Mouse (Mus musculus) neural tube, embryonic 15.5 days (tissue): ENCODE results near the gene Zcchc9. TPM values are rescaled to one million over a fixed set of nuclear protein-coding genes. Genes with fewer than 3 reads are reported as not detected.

Experiments used
- ATAC-seq: fragments of 200-750 bp; cut with Nextera tagmentation; 2 replicates; pipeline ENCODE4 v1.8.0; 2017; ENCODE audit warnings: mild to moderate bottlenecking, moderate TSS enrichment, moderate library complexity; ENCODE audit not compliant: low FRiP score
- H3K27ac ChIP-seq: fragments of 300-500 bp; sonication (generic); replicated peaks from 2 replicates; pipeline ENCODE4 v1.5.1; 2015; ENCODE audit warnings: mild to moderate bottlenecking, inconsistent platforms
- H3K27me3 ChIP-seq: fragments of 300-500 bp; sonication (generic); replicated peaks from 2 replicates; pipeline ENCODE4 v1.6.1; 2015; ENCODE audit warnings: inconsistent platforms
- H3K36me3 ChIP-seq: fragments of 300-500 bp; sonication (generic); 2 replicates; pipeline ENCODE4 v1.6.1; 2015; ENCODE audit warnings: inconsistent platforms
- H3K4me1 ChIP-seq: fragments of 300-500 bp; sonication (generic); 2 replicates; pipeline ENCODE4 v1.6.1; 2015; ENCODE audit warnings: inconsistent platforms
- H3K4me2 ChIP-seq: fragments of 300-500 bp; sonication (generic); 2 replicates; pipeline ENCODE4 v1.6.1; 2015; ENCODE audit warnings: inconsistent platforms, mild to moderate bottlenecking, moderate library complexity
- H3K4me3 ChIP-seq: fragments of 300-500 bp; sonication (generic); replicated peaks from 2 replicates; pipeline ENCODE4 v1.5.1; 2015; ENCODE audit warnings: mild to moderate bottlenecking, inconsistent platforms
- H3K9ac ChIP-seq: fragments of 300-500 bp; sonication (generic); replicated peaks from 2 replicates; pipeline ENCODE4 v1.6.1; 2015; ENCODE audit warnings: mild to moderate bottlenecking, inconsistent platforms
- H3K9me3 ChIP-seq: fragments of 300-500 bp; sonication (generic); replicated peaks from 2 replicates; pipeline ENCODE4 v1.6.1; 2016; ENCODE audit warnings: inconsistent platforms
- WGBS: fragments of 180-500 bp; shearing (Covaris S2); methylation state at CpG from one replicate; pipeline ENCODE4 v1.1.7; 2015; ENCODE audit warnings: mixed read lengths; 5-methylcytosine and 5-hydroxymethylcytosine counted together
- microRNA-seq: library from miRNA; unstranded; fragments of <30 nt; microRNA quantifications from one replicate; pipeline ENCODE4, GENCODE M21; 2017
- polyA plus RNA-seq: library from polyadenylated mRNA; unstranded; fragments of >200 nt; fragmentation: Nextera tagmentation; extraction: Ambion mirVana; gene quantifications from 2 replicates; pipeline ENCODE4 v1.2.1, GENCODE M21; 2015

Zcchc9 gene
- polyA plus RNA-seq, 1 experiment from 2014 or later, result 18.7 TPM

GRCm38 (mm10) chr13:91759791-91760190, 47.7 kb downstream of the Zcchc9 start:
- Histone ChIP-seq H3K4me3 (no peak overlapping the region), H3K27me3 (no peaks in the 10 kb centered on the region), H3K9me3 (no peaks in the 10 kb centered on the region), H3K27ac (no peak overlapping the region), H3K4me1 (no peaks in the 10 kb centered on the region), H3K36me3 (no peaks in the 10 kb centered on the region), H3K4me2 (no peak overlapping the region), H3K9ac (no peak overlapping the region)
- ATAC-seq, result no peak
- WGBS, result 79% methylated on average over 8 of the region's 8 CpGs

DNA sequence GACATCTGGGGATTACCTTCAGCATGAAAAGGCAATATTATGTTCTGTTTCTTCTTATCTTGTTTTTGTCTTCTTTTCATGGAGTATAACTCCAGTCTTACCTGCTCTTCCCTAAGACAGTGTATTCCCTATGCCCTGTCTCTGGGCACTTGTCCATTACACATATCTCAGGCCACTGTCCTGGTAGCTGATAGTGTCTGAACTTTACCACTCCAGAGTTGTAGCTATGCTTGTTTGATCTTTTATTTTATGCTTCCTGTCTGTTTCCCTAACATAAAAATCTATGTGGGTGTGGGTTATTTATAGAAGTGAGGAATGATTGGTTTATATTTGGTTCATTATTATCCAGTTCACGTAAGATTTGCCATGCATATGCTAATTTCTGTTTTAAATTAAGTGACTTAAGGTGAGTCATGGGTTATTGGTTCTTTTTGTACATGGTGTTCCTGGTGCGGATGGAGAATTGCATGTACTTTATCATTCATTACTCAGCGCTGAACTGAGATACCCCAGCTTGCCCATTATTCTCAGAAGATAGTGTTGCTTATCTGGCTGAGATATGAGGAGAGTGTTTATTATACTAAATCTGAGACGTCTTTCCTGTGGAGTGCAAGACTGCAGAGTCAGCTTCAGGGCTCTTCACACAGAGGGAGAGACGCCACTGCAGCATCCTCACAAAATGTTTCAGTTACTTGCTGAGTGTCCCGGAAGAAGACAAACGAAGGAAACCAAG, 49.0 kb downstream of the Zcchc9 start:
- H3K9ac ChIP-seq, result no peak overlapping the region
- H3K4me2 ChIP-seq, result no peak overlapping the region
- WGBS, result 79% methylated on average over 7 of the region's 7 CpGs
- no peak overlapping the region for H3K27ac ChIP-seq
- no peaks in the 10 kb centered on the region for H3K27me3 ChIP-seq
- H3K36me3 ChIP-seq, result no peaks in the 10 kb centered on the region
- H3K9me3 ChIP-seq, result no peaks in the 10 kb centered on the region
- no peak for ATAC-seq
- no peaks in the 10 kb centered on the region for H3K4me1 ChIP-seq
- H3K4me3 ChIP-seq, result no peak overlapping the region

DNA sequence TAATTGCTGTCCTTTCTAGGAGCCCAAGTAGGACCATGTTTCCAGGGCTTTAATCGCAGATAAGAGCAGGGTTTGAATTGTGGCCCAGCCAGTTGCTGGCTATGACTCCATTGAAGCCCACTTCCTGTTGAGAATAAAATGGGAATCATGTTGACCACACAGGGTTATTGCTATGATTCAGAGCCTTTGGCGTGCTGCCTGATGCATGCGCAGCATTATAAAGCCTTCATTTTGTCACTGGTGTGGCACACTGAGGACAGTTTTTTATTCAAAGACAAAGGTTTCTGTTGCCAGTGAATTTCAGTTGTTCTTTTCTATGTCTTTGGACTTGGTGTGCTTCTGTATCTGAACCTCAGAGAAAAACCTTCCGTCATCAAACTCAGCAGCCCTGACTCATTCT, 51.3 kb downstream of the Zcchc9 start:
- Histone ChIP-seq H3K4me2 (no peak overlapping the region), H3K36me3 (no peaks in the 10 kb centered on the region), H3K9me3 (no peaks in the 10 kb centered on the region), H3K4me1 (no peaks in the 10 kb centered on the region), H3K4me3 (no peak overlapping the region), H3K9ac (no peak overlapping the region), H3K27me3 (no peaks in the 10 kb centered on the region), H3K27ac (no peak overlapping the region)
- ATAC-seq, result no peak
- 83% methylated on average over 4 of the region's 4 CpGs for WGBS

- Histone ChIP-seq H3K36me3 (no peaks in the 10 kb centered on the region), H3K9ac (no peak overlapping the region), H3K4me1 (no peaks in the 10 kb centered on the region), H3K4me2 (no peak overlapping the region), H3K4me3 (no peak overlapping the region), H3K27ac (no peak overlapping the region), H3K9me3 (no peaks in the 10 kb centered on the region), H3K27me3 (no peaks in the 10 kb centered on the region)
- no peak for ATAC-seq
Measured at GRCm38 (mm10) chr13:91754762-91755161, 52.7 kb downstream of the Zcchc9 start.

DNA sequence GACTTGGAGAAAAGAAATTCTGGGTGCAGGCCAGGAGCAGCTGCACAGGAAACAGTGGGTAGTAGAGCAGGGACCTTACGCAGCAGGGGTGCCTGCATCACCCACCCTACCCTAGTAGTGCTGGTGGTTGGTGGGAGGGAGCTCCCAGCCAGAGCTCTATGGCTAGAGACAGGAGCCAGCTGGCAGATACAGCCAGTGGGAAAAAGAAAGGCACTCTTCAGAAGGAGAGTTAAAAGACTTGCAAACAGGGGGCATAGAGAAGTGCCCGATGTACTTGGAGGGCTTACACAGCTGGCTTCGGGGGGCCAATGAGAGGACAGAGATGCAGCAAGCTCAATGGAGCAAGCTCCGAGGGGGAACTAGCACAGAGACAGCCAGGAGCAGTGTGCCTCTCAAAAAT, 53.8 kb downstream of the Zcchc9 start:
- Histone ChIP-seq H3K9me3 (no peaks in the 10 kb centered on the region), H3K36me3 (no peaks in the 10 kb centered on the region), H3K4me3 (no peak overlapping the region), H3K4me1 (no peaks in the 10 kb centered on the region), H3K4me2 (no peak overlapping the region), H3K27me3 (no peaks in the 10 kb centered on the region), H3K27ac (no peak overlapping the region), H3K9ac (no peak overlapping the region)
- peak; percentile 45; the same call in 1 of the 2 replicates for ATAC-seq
- 48% methylated on average over 4 of the region's 4 CpGs for WGBS

DNA sequence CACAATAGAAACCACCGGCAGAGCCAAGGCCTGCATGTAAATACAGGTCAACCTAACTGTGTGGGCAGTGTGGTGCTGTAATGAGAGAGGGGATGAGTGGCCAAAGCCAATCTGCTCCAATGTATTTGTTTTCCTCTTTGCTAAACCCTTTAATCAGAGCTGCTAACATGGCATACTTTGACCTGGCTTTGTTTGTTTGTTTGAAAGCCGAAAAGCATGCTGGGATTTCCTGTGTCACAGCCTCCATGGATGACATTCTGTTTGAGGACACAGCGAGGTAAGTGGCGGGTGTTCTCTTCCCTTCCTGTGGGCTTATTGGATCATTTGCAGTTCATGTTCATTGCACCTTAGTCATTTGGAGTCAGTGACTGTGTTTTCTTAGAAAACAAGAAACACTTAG, 57.5 kb downstream of the Zcchc9 start:
- no peaks in the 10 kb centered on the region for H3K9me3 ChIP-seq
- H3K9ac ChIP-seq, result no peak overlapping the region
- no peak overlapping the region for H3K4me2 ChIP-seq
- no peak overlapping the region for H3K27ac ChIP-seq
- no peak for ATAC-seq
- 86% methylated on average over 4 of the region's 4 CpGs for WGBS
- H3K4me3 ChIP-seq, result no peak overlapping the region
- no peaks in the 10 kb centered on the region for H3K27me3 ChIP-seq
- H3K36me3 ChIP-seq, result no peaks in the 10 kb centered on the region
- H3K4me1 ChIP-seq, result no peaks in the 10 kb centered on the region

DNA sequence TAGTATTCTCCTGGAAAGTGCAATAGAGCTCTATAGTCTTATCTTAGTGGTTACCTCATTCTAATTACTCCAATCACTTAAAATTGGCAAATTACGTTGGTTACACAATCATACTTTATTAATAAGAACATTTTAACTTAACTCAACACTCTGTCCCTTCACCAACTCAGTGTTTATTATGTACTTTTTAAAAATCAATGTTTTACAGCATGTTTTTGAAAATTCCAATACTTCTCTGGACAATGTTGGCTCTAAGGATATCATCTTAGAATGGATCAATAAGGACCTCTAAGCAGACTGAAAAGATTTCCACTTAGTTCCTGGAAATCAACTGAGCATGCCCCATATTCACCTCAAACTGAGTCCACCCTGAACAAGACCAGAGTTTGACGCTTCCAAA, 59.1 kb downstream of the Zcchc9 start:
- Histone ChIP-seq H3K4me2 (no peak overlapping the region), H3K27ac (no peak overlapping the region), H3K36me3 (no peaks in the 10 kb centered on the region), H3K9ac (no peak overlapping the region), H3K9me3 (no peaks in the 10 kb centered on the region), H3K27me3 (no peaks in the 10 kb centered on the region), H3K4me1 (no peaks in the 10 kb centered on the region), H3K4me3 (no peak overlapping the region)
- 92% methylated on average over 2 of the region's 2 CpGs for WGBS
- ATAC-seq, result no peak

Small RNAs within 50 kb of the gene (microRNA-seq; reads per million reads assigned to microRNA genes)
- not detected for gene Gm27656

Other genes starting within 250 kb of the Zcchc9 start
- gene Acot12, start 66.2 kb downstream of the Zcchc9 start, polyA plus RNA-seq, result 0.17 and 0.41 TPM in 2 replicates
- gene Ckmt2, start 69.2 kb upstream of the Zcchc9 start, polyA plus RNA-seq, result 0.28 and 0.70 TPM in 2 replicates